Mouse (Mus musculus): Measurements from ENCODE around the gene Bzw1.

DNA sequence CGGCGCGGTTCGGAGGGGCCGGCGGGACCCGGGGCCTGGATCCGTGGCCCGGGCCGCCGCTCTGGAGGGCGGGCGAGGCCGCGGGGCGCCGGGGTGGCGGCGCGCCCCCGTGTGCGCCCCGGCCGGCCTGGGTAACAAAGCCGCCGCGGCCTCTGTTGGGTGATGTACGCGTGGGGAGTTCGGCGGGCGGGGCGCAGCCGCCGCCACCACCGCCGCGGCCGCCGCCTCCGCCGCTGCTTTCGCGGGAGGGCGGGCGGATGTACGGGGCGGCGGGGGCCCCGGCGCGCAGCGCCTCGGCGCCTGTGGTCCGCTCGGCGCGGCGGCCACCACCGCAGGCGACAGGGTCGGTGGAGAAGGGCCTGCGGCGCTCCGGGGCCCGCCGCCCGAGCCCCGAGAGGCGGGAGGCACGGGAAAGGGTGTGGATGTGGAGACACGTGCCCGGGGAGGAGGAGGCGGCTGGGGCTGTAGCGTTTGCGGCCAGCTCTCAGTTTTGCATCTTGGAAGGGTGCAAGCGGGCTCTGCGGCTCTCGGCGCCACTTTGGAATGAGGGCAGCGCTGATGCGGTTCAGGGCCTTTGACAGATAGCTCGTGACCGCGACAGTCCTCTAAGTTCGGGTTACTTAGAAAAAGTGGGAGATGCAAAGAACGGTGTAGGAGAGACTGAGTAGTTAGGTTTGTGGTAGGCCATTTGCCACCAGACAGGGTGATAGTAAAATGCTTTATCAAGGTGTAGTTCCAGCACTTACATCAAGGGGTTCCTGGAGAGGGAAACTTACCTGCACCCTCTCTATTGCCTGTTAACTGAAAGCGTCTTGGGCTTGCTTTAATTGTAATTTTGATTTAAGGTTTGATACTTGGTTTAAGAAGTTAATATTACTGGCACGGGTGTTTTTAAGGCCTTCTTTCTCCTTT, 842 bp downstream of the Bzw1 start:
- TF ChIP-seq POLR2A (IDR thresholded peaks at IDR 0.05; ENCODE audit: control insufficient read depth, low read depth, low read length) = no peak
- no peak for TF ChIP-seq CTCF (IDR thresholded peaks at IDR 0.05; ENCODE audit: control insufficient read depth, insufficient read depth, insufficient replicate concordance, low read depth, low read length)
